Mouse (Mus musculus) cerebellum, adult (tissue): ENCODE measurements at regions not wholly inside any gene's neighbourhood (a gene's known extent, or its start where the extent isn't known, plus 50 kb on each side); places are given as distances from the start of the nearest gene placed in this dataset.
A peak's percentile ranks its signal among the peaks of the same experiment; 100 is the strongest.
"Not testable (repeated sequence)": the region's sequence is repeated elsewhere in the genome, so short reads cannot be mapped to it uniquely, and the experiment has no call there.

Experiments used
- ATAC-seq: cut with Nextera tagmentation; 2 replicates; pipeline ENCODE4 v1.9.2; 2017; ENCODE audit warnings: mild to moderate bottlenecking, moderate library complexity, mixed read lengths; ENCODE audit not compliant: insufficient number of reproducible peaks, low FRiP score, low TSS enrichment

DNA sequence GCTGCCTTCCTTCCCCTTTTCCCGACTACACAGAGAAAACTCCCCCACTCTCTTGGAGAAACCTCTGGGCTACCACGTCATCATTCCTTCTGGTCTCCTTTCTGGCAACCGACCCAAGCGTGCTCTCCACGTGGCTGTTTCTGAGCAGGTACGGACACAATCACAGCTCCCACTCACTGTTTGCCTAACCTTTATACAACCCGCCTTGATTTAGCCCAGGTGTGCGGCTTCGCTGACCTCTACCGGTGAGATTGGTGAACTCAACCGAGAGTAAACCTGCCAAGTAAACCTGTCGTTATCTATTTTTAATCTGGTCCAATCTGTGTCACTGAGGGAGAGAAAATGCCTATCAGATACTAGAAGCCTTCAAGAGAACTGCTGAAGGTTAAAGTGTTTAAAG, 142.7 kb upstream of the Gnai1 start:
- ATAC-seq = peak; percentile 49; the same call in 1 of the 2 replicates

GRCm38 (mm10) chr5:18494305-18494704, 134.2 kb upstream of the Gnai1 start:
- ATAC-seq = no peak

- ATAC-seq = no peak
Observed at GRCm38 (mm10) chr5:18489709-18490108, 129.6 kb upstream of the Gnai1 start.

GRCm38 (mm10) chr5:18487076-18487772, 127.1 kb upstream of the Gnai1 start:
- ATAC-seq = no peak

- no peak for ATAC-seq
Observed at GRCm38 (mm10) chr5:18484376-18484775, 124.2 kb upstream of the Gnai1 start.

- no peak for ATAC-seq
Observed at GRCm38 (mm10) chr5:18478420-18478819, 118.3 kb upstream of the Gnai1 start.

- no peak for ATAC-seq
Observed at GRCm38 (mm10) chr5:18477372-18478017, 117.3 kb upstream of the Gnai1 start.

- no peak for ATAC-seq
Observed at GRCm38 (mm10) chr5:18472114-18472513, 112.0 kb upstream of the Gnai1 start.

DNA sequence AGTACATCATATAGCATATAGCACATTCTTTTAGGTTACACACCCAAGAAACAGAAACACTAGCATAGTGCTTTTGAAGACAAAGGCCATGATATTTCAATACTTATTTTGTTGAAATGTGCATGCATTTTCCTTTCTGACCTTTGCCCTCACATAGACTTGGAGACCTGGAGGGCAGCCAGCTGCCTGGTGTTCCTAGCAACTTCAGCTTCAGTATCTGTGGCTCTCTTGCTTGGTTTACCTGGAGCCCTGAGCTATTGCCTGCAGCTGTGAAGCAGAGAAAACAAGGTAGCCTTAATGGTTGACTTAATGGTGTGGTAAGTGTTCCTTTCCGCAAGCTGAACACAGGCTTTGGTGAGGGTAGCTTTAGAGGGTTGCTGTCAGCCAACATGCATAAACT, 97.6 kb upstream of the Gnai1 start:
- ATAC-seq = no peak

DNA sequence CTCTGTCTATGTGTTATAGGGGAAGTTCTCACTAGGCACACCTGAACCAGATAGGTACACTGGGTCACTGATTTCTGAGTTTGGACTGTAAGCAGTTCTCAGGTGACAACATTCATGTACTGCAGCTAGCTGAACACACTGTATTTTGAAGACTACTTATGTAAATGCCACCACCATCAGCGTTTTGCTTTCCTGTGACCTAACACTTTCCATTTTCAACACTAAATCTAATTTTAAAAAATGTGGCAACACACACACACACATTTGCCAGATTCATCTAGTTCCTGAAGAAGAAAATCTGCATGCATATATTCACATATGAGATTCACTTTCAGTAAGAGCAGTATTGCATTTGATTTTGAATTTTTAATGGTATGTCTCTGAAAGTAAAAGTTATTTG, 96.0 kb upstream of the Gnai1 start:
- ATAC-seq = no peak

DNA sequence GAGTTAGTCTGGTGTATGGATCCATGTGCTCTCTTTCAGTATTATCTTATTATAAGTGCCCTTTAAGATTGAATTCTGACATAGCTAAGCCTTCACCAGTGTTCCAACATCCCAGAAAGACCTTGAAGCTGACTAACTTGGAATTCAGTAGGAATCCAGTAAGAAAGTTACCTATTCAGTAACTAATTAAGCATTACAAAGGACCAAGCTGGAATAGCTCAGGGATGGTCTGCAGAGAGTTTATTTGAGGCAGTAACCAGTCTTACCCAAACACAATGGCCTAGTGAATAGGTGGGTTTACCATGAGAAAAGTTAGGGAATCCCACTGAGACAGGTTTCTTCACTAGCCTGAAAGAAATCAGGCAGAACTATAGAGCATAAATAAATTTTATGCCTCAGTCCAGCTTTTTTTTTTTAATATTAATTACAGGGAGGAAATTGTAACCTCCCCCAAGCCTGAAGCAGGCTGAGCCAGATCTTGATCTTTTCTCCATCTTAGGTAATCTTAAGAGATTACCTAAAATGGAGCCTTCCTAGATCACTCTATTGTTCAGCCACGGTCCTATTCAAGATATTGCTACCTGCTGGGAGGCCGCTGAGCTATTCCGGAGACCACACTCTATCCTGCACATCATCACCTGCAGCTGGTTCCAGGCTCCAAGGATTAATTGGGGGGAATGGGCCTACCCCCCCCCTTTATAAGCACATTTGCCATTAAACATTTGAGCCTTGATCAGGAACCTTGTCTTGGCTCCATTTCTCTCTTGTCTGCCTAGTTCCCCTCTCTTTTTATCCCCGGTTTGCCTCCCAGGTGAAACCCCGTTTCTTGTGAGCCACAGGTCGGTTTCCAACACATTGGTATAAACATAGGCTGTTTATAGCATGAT, 93.0 kb upstream of the Gnai1 start:
- ATAC-seq = not testable (repeated sequence)

DNA sequence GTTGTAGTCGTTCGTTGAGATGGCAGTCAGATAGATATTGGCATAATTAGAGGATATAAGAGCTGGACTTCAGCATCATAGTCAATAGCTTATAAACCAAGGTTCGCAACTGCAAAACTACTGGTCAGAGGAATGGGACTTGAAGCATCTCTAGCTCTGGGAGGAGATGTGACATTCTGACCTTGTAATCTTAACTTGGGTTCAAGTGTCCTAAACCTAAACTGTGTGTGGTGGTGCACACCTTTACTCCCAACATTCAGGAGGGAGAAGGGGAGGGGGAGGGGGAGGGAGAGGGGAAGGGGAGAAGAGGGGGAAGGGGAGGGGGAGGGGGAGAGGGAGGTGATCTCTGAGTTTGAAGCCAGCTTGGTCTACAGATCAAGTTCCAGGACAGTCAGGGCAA, 89.1 kb upstream of the Gnai1 start:
- no peak for ATAC-seq

DNA sequence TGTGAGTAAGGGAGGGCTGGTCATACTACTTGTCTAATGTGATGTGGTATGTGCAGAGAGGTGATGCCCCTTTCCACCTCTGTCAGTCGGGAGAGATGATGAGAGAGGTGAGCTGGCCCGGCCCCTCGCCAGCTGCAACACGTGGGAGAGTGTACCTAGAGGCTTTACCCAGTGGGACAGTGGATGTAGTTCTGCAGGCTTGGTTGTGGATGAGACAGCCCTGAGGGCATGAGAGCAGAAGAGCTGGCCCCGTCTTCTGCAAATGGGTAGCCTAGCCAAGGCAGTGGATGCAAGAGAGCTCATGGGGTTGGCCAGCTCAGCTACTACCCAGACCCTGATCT, 88.1 kb upstream of the Gnai1 start:
- no peak for ATAC-seq

DNA sequence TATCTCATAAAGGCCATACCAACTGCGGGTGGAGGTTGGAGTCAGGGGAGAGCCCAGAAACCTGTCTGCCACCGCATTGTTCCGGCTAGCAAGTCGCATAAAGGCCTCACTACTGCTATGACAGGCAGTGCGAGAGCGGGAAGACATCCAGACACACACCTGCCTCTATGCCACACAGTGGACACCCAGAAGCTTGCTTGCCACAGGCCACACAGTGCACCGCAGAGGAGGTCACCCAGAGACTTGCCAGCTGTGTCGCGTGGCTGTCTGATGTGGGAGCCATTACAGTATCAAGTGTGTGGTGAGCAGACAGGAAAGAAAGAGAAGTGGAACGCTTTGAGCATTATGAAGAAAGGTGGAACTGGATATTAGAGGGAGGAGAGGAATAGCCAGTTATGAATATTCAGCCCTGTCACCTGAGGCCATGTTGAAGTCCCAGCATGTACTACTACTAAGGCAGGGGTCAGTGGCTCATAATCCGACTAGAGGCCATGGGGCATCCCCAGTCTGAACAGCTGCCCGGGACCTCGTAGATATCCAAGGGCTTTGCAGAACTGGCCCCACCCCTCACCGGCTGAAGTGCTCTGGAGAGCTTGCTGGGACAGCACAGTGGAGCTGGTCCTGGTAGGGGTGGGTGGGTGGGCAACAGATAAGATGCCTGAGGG, 87.6 kb upstream of the Gnai1 start:
- ATAC-seq = no peak

GRCm38 (mm10) chr5:18445969-18446368, 85.8 kb upstream of the Gnai1 start:
- peak; percentile 89 for ATAC-seq

GRCm38 (mm10) chr5:18439986-18440385, 79.8 kb upstream of the Gnai1 start:
- ATAC-seq = no peak

DNA sequence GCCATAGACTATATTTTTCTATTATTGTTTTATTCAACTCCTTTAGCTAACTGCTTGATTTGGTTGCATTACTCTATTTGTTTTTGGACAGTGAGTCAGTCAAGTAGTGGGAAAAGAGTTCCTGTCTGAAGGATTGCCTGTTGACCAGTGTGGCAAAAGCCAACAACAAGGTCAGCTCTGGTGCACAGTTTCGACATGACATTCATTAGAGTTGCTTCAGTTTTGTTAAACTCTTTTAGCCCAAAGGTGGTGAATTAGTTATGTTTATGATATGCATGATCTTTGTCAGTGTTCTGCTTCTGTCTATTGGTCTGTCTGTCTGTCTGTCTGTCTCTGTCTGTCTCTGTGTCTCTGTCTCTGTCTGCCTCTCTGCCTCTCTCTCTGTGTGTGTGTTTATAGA, 79.1 kb upstream of the Gnai1 start:
- no peak for ATAC-seq

DNA sequence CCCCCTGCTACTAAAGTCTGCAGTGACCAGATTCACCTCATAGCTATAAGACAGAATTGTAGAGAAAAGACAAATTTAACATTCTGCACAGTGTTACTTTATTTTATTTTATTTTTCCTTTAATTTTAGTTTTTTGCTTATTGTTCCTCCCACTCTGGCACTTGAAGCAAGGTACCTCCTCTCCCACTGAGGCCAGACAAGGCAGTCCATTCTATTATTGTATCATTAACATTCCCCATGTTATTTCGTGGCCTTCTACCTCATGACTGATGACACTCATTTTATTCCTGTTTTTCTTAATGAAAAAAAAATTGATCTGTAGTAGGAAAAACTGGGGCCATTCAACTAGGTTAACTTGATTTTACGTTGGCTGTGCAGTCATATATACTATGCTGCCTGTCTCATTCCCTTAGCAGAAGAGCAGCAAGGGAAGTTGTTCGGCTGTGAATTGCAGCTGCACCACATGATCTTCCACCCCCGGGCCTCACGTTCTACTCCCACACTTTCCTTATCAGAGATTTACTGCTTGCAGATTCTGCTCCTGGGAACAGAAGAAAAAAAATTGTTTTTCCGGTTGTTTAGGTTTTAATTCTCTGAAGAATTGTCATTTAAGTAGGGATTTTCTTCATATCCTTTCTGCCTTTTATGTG, 76.1 kb upstream of the Gnai1 start:
- ATAC-seq = no peak

DNA sequence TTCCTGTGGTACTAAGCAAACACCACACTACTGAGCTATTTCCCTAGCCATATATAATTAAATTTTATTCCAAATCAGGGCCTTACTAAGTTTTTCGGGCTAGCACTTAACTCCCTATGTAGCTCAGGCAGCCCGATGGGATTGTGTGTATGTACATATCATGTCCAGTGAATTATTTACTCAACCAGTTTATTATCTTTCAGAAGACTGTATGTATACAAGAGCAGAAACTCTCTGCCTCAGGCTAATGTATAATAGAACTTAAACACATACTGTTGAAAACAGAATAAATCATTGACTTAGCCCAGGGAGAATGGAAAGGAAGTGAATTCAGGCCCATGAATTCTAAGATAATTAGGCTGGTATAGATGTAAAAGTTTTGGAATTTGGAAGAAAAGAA, 74.1 kb upstream of the Gnai1 start:
- ATAC-seq = no peak

DNA sequence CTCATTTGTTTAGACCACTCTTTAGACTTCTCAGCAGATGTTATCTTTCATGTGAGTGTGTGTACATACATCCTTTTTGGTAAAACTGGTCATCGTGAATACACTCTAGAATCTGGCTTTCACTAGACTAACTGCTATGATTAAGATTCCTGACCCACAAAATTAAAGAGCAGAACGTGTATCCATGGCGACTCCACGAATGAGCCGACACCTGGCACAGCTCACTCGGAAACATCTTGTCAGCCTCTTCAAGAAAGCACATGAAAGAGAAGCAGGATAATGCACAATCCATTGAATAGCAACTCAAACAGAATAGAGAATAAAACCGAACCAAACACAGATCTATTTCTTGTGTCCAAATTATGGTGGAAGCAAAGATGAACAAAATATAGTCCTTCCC, 73.1 kb upstream of the Gnai1 start:
- no peak for ATAC-seq
